Mouse (Mus musculus) ES-E14 (cell line): Measurements from ENCODE around the gene Alkbh8. TPM values are rescaled to one million over a fixed set of nuclear protein-coding genes. Genes with fewer than 3 reads are reported as not detected.
"Not testable (repeated sequence)": the region's sequence is repeated elsewhere in the genome, so short reads cannot be mapped to it uniquely, and the experiment has no call there.

Experiments used
- DNase-seq: peaks from one replicate; pipeline ENCODE4 v3.0.0-alpha.2; 2013; ENCODE audit warnings: low read depth, low spot score
- H3K27ac ChIP-seq: 2 replicates; pipeline ENCODE4 v1.5.1; 2012; ENCODE audit warnings: low read depth, mild to moderate bottlenecking, low read length, moderate library complexity, mixed read lengths; ENCODE audit not compliant: poor library complexity, insufficient read depth, severe bottlenecking
- H3K36me3 ChIP-seq: 2 replicates; pipeline ENCODE4 v1.6.1; 2012; ENCODE audit warnings: mild to moderate bottlenecking, low read length, moderate library complexity, mixed read lengths; ENCODE audit not compliant: control insufficient read depth, poor library complexity, insufficient read depth, severe bottlenecking
- H3K4me1 ChIP-seq, 2 experiments: fragments of 150-350 bp in 1 of 2; sonication (generic) in 1 of 2; 2 replicates each; pipeline ENCODE4 v1.6.1; 2012; ENCODE audit warnings: low read length in 2 of 2, mild to moderate bottlenecking in 1 of 2, mixed read lengths in 1 of 2; ENCODE audit not compliant: control insufficient read depth in 2 of 2, insufficient read depth in 2 of 2, poor library complexity in 1 of 2
- H3K4me3 ChIP-seq, 2 experiments: fragments of 150-350 bp in 1 of 2; sonication (generic) in 1 of 2; 2 replicates each; pipeline ENCODE4 v1.5.1; 2012; ENCODE audit warnings: low read length in 2 of 2, low read depth in 1 of 2, mild to moderate bottlenecking in 1 of 2, mixed read lengths in 1 of 2; ENCODE audit not compliant: insufficient read depth in 1 of 2, poor library complexity in 1 of 2, severe bottlenecking in 1 of 2
- H3K9ac ChIP-seq: 2 replicates; pipeline ENCODE4 v1.6.1; 2012; ENCODE audit warnings: low read depth, mild to moderate bottlenecking, low read length, mixed read lengths; ENCODE audit not compliant: poor library complexity, insufficient read depth, severe bottlenecking
- H3K9me3 ChIP-seq: fragments of 150-350 bp; sonication (generic); 2 replicates; pipeline ENCODE4 v1.6.1; 2012; ENCODE audit warnings: low read depth, mild to moderate bottlenecking, low read length; ENCODE audit not compliant: control insufficient read depth, insufficient read depth
- CHD2 ChIP-seq: IDR thresholded peaks from 2 replicates; pipeline ENCODE4 v1.6.1; 2014; ENCODE audit warnings: mild to moderate bottlenecking, low read depth, low read length, inconsistent platforms
- HCFC1 ChIP-seq: IDR thresholded peaks from 2 replicates; pipeline ENCODE4 v1.6.1; 2012; ENCODE audit warnings: low read length, inconsistent platforms, borderline replicate concordance; ENCODE audit not compliant: insufficient read depth
- MAFK ChIP-seq: IDR thresholded peaks from 2 replicates; pipeline ENCODE4 v1.6.1; 2014; ENCODE audit warnings: mild to moderate bottlenecking, low read depth, low read length, inconsistent platforms; ENCODE audit not compliant: insufficient read depth
- ZC3H11A ChIP-seq: IDR thresholded peaks from 2 replicates; pipeline ENCODE4 v1.6.1; 2012; ENCODE audit warnings: low read depth, mild to moderate bottlenecking, inconsistent platforms, low read length, borderline replicate concordance
- ZNF384 ChIP-seq: IDR thresholded peaks from 2 replicates; pipeline ENCODE4 v1.6.1; 2012; ENCODE audit warnings: low read depth, low read length, inconsistent platforms
- in situ Hi-C, 2 experiments: fragments of 600-800 bp; cut with MboI; formaldehyde crosslinking; loops; one replicate each; pipeline ENCODE4 v1.15.1; 2025; ENCODE audit warnings: low sequenced_read_pairs in 2 of 2, inconsistent platforms in 1 of 2; ENCODE audit not compliant: unreplicated experiment in 2 of 2
- total RNA-seq: library from RNA; depleted of rRNA; stranded (reverse); fragments of 300-350 nt; gene quantifications from 2 replicates; pipeline ENCODE4 v1.2.3, GENCODE M21; 2012; rRNA removed

The Alkbh8 gene
- total RNA-seq: 17.4 and 19.0 TPM in 2 replicates

- no peaks in the 10 kb centered on the region for H3K9me3 ChIP-seq
- peak; percentile 84 for DNase-seq
- peak within 1 kb of the TSS; percentile 91 for H3K9ac ChIP-seq
- peak within 1 kb of the TSS; percentile 92 to 95 for H3K4me3 ChIP-seq
- H3K36me3 ChIP-seq: no peaks in the 10 kb centered on the region
- in situ Hi-C loops: no loop called here
- peak within 1 kb of the TSS; percentile 77 for H3K27ac ChIP-seq
- no peak for TF ChIP-seq ZNF384
- TF ChIP-seq ZC3H11A: no peak
- TF ChIP-seq CHD2: 0 out of 2 replicates have a peak, but pooled peaks have one; percentile 19
- no peak for TF ChIP-seq MAFK
- peak; percentile 93 for TF ChIP-seq HCFC1
- H3K4me1 ChIP-seq: no peaks in the 10 kb centered on the region; a peak in 1 of 4 replicates
Measured at GRCm38 (mm10) chr9:3334962-3335767, at the start of gene Alkbh8. Alkbh8 (plus strand) TSS chr9:3335140.

- Histone ChIP-seq H3K27ac (no peak overlapping the region), H3K9me3 (no peaks in the 10 kb centered on the region), H3K36me3 (no peaks in the 10 kb centered on the region), H3K9ac (no peak overlapping the region), H3K4me1 (no peaks in the 10 kb centered on the region), H3K4me3 (no peak overlapping the region)
- TF ChIP-seq CHD2 (no peak), MAFK (no peak), ZNF384 (no peak), HCFC1 (no peak), ZC3H11A (no peak)
- in situ Hi-C loops: no loop called here
- no peak for DNase-seq
Measured at GRCm38 (mm10) chr9:3309292-3309836, 25.6 kb upstream of the Alkbh8 start.

- TF ChIP-seq ZC3H11A: no peak
- TF ChIP-seq CHD2: no peak
- no peak for TF ChIP-seq MAFK
- TF ChIP-seq HCFC1: no peak
- no peak for TF ChIP-seq ZNF384
- H3K36me3 ChIP-seq: no peaks in the 10 kb centered on the region
- H3K9me3 ChIP-seq: no peaks in the 10 kb centered on the region
- H3K9ac ChIP-seq: no peak overlapping the region
- no peak overlapping the region for H3K27ac ChIP-seq
- DNase-seq: no peak
- no peak overlapping the region for H3K4me3 ChIP-seq
- in situ Hi-C loops: no loop called here
- no peaks in the 10 kb centered on the region for H3K4me1 ChIP-seq
Measured at GRCm38 (mm10) chr9:3310016-3310415, 24.9 kb upstream of the Alkbh8 start.

GRCm38 (mm10) chr9:3327342-3328053 is 7.4 kb upstream of the Alkbh8 start:
- H3K4me1 ChIP-seq, H3K9me3 ChIP-seq, H3K4me3 ChIP-seq, in situ Hi-C loops, DNase-seq, H3K27ac ChIP-seq, H3K9ac ChIP-seq, H3K36me3 ChIP-seq: not testable (repeated sequence)
